Mouse (Mus musculus): ENCODE measurements around the gene Vmn2r69. TPM values are rescaled to one million over a fixed set of nuclear protein-coding genes. Genes with fewer than 3 reads are reported as not detected.

The Vmn2r69 gene
- not detected in 2 replicates for polyA plus RNA-seq (2015; fragmentation: Nextera tagmentation; extraction: Ambion mirVana)

DNA sequence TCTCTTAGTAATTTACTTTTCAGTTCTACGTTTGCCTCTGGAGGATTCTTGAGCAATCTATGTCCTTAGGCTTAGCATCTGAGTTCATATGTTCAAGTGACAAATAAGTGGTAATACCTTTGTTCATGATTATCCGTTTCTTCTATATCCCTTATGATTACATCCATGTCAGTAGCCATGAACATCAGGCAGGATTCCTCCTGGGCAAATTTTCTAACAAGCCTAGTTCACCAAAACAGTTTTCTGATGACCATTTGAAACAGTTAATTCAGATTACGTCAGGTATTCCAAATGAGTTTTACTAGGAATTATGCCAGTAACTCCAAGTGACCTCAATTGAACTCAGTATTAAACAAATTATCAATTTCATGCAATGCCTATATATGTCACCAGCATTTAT, at the start of gene Vmn2r69:
TSS of gene Vmn2r69 (minus strand) at position 101 of the 400 bp plus-strand sequence.
- Histone ChIP-seq H3K36me3 (ENCODE audit: insufficient read depth, low read length) (no peaks in the 10 kb centered on the region), H3K4me1 (ENCODE audit: insufficient read depth, low read length) (no peaks in the 10 kb centered on the region), H3K27me3 (ENCODE audit: insufficient read depth, low read length) (no peaks in the 10 kb centered on the region), H3K4me3 (ENCODE audit: low read length) (no peak within 1 kb of the TSS), H3K4me2 (replicated peaks; ENCODE audit: low read depth, low read length) (no peak within 1 kb of the TSS), H3K9me3 (ENCODE audit: low read length) (no peaks in the 10 kb centered on the region), H3K9ac (replicated peaks; ENCODE audit: low read length) (no peak within 1 kb of the TSS), H3K27ac (ENCODE audit: low read length) (no peak within 1 kb of the TSS)
- 76% methylated on average over 3 of the region's 3 CpGs for WGBS
- no peak for ATAC-seq (ENCODE audit: low FRiP score, low TSS enrichment)

Other genes with a start within 250 kb of the Vmn2r69 start
- gene Vmn2r68, start 178.1 kb downstream of the Vmn2r69 start, polyA plus RNA-seq (2015; fragmentation: Nextera tagmentation; extraction: Ambion mirVana): not detected in 2 replicates
- not detected in 2 replicates for gene Vmn2r71, start 147.2 kb upstream of the Vmn2r69 start, polyA plus RNA-seq (2015; fragmentation: Nextera tagmentation; extraction: Ambion mirVana)
- not detected in 2 replicates for gene Vmn2r70, start 153.3 kb upstream of the Vmn2r69 start, polyA plus RNA-seq (2015; fragmentation: Nextera tagmentation; extraction: Ambion mirVana)